Mouse (Mus musculus) heart, postnatal 0 days (tissue): ENCODE data around the gene Fgf8.
A peak's percentile ranks its signal among the peaks of the same experiment; 100 is the strongest.

Experiments used
- CTCF ChIP-seq: IDR thresholded peaks from 2 replicates; pipeline ENCODE4 v1.5.1; 2016; ENCODE audit warnings: antibody characterized with exemption, control low read depth, low read depth
- EP300 ChIP-seq: IDR thresholded peaks from 2 replicates; pipeline ENCODE4 v1.6.1; 2016; ENCODE audit warnings: antibody characterized with exemption, low read depth

DNA sequence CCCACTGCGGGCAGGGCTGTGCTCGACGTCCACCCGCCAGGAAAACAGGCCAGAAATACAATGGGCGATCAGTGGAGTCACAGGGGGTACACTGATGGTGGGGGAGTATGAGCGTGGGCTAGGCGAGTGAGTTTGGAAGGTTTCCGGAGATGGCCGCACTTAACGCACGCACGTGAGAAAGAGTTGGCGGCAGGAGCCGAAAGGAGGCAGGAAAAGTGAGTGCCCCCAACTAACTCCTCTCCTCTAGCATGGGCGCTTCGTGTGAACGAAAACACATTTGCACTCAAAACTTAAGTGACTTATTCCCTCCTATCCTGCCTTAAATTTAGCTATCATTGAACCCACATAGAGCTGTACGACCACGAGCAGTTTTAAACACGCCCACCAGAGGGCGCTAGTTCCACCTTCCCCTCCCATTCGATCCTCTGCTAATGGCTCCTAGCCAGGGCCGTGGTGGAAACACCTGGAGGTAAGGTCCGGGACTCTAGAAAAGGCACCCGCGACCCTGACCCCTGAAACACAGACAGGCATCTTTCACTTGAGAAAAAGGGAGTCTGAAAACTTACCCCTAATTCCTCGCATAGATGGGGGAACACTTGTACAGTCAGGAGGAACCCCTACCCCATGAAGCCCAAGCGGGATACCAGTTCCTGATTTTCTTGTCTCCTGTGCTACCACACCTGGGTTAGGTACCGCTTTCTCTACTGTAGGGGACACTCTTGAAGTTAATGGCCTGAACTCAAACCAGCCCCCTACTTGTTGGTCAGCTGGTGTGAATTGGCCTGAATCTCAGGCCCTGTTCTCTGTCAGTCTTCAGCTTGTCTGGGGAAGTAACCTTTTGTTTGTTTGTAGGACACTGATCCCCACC, 3.7 kb upstream of the Fgf8 start:
- peak; percentile 81 for TF ChIP-seq CTCF
- TF ChIP-seq EP300: no peak
